Mouse (Mus musculus) naive thymus-derived CD4-positive, alpha-beta T cell, adult 2 months (primary cell): ENCODE results near the gene Rab44.
"Not testable (repeated sequence)": the region's sequence is repeated elsewhere in the genome, so short reads cannot be mapped to it uniquely, and the experiment has no call there.

ENCODE experiments used
- DNase-seq: peaks from one replicate; pipeline ENCODE4 v3.0.0-alpha.2; 2011; ENCODE audit warnings: low read depth

Gene Rab44

GRCm38 (mm10) chr17:29113591-29114352 lies at the start of gene Rab44:
Gene Rab44 (plus strand): TSS chr17:29114145.
- DNase-seq = no peak

- no peak for DNase-seq
Observed at GRCm38 (mm10) chr17:29065245-29065940, 48.6 kb upstream of the Rab44 start.

GRCm38 (mm10) chr17:29065971-29066370 lies 48.0 kb upstream of the Rab44 start:
- no peak for DNase-seq

- not testable (repeated sequence) for DNase-seq
Observed at GRCm38 (mm10) chr17:29067416-29067815, 46.5 kb upstream of the Rab44 start.

GRCm38 (mm10) chr17:29067847-29068246 lies 46.1 kb upstream of the Rab44 start:
- no peak for DNase-seq

- DNase-seq = no peak
Observed at GRCm38 (mm10) chr17:29069063-29069462, 44.9 kb upstream of the Rab44 start.

GRCm38 (mm10) chr17:29071820-29072219 lies 42.1 kb upstream of the Rab44 start:
- DNase-seq = no peak

- no peak for DNase-seq
Observed at GRCm38 (mm10) chr17:29072701-29073307, 41.1 kb upstream of the Rab44 start.

DNA sequence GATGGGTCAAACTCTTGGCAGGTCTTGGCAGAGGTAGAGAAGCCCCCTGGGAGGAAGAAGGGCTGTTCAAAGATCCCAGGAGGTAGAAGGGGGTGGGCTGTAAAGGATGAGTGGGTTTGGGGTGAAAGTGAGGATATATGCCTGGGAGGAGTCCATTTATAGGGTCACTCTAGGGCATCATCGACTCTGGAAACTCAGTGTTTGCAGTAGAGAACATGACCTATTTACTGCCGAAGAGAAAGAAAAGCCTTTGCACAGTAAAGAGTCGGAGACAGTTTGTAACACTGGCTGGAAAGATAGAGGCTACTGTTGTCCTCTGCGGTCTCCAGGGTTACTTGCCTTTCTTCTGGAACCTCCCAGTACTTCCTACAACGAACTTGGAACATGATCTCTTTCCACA lies 40.6 kb upstream of the Rab44 start:
- DNase-seq = no peak

DNA sequence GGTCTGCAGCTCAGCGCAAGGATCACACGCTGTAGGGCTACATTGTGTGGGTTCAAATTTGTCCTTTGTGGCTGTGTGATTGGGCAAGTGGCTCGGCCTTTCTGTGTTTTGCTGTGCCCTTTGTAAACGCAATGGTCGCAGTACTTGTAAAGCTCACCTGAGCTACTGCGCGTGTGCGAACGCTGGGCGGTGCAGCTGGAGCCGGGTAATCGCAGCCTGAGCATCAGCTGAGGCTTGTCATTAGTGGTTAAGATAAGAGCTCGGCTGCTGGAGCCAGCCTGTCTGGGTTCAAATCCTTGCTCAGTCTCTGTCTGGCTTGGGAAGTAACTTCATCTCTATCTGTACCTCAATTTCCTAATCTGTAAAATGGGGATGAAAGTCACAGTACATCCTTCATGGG lies 39.9 kb upstream of the Rab44 start:
- DNase-seq = no peak

DNA sequence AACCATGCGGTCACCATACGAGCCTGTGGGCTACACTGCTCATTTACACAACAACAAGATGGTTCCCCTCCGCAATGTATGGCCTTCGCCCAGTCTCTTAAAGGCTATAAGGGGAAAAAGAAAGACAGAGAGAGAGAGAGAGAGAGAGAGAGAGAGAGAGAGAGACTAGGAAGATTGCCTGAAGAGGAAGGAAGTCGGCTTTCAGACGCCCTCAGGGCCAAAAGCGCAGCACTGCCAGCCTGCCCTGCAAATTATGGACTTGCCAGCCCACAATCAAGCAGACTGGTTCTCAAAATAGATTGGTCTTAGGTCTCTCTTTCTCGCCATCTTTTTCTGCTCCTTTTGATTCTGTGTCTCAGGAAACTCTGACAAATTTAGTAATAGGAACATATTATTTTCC lies 37.7 kb upstream of the Rab44 start:
- DNase-seq = no peak

DNA sequence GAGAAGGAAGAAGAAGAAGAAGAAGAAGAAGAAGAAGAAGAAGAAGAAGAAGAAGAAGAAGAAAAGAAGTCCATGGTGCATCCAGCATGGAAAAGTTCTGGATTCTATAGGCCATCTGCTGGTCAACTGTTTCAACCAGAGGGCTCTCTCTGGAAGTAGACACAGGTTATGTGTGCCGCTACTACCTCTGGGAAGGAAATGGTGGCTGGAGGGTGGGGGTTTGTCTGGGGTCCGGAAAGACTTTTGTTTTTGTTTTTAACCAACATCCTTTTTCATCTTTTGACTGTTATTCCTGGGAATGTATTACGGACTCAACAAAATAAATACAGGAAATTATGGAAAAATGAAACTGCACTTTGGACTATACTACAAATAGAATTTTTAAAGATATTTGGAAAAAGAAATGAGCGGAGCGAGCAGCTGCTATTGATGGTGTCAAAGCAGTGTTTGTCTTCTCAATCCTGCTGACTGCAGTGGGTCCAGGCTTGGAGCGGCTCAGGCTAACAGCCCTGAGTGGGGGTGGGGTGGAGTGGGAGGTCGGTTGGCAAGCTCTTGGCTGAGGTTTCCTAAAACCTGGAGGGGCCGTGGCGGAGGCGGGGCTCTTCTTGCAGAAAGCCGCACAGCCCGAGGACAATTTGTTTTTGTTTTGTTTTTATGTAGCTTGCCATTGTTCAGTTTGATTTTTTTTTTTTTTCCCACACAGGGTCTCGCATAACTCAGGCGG lies 36.0 kb upstream of the Rab44 start:
- DNase-seq = no peak

DNA sequence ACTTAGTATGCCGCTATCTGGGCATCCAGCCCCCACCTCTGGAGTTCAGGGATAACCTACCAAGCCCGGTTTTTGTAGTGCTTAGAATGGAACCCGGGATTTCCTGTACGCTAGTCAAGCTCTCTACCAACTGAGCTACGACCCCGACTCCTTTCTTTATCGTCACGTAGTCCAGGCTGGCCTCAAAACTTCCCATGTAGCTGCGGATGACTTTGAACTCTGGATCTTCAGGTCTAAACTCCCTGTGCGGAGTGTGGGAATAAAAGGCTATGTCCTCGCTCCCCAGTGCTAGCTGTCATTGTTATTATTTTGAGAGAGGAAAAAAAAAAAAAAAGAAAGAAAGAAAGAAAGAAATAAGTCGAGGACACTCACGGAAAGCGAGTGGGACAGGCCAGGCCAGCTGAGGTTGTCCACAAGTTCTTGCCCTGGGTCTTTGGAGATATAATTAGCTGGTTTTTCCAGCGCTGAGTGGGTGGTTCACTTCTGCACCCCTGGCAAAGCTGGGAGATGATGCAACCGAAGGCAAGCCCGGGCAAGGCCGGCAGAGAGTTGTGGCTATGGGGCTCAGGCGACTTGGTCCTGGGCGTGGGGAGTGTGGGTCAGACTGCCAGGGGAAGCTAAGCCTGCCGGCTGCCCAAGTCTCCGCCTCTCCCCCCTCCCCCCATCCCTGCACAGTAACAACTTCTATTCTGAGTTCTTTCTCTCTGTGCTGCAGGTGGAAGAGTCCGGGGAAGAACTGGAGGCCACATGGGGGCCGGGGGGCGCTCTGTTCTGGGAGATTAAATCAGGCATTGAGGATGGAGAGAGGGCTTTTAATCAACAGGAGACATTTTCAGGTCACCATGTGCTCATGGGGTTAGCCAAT lies 35.2 kb upstream of the Rab44 start:
- DNase-seq = no peak

- DNase-seq = peak; percentile 46
Observed at GRCm38 (mm10) chr17:29080758-29081617, 33.0 kb upstream of the Rab44 start.

- peak; percentile 83 for DNase-seq
Observed at GRCm38 (mm10) chr17:29081618-29082381, 32.1 kb upstream of the Rab44 start.

DNA sequence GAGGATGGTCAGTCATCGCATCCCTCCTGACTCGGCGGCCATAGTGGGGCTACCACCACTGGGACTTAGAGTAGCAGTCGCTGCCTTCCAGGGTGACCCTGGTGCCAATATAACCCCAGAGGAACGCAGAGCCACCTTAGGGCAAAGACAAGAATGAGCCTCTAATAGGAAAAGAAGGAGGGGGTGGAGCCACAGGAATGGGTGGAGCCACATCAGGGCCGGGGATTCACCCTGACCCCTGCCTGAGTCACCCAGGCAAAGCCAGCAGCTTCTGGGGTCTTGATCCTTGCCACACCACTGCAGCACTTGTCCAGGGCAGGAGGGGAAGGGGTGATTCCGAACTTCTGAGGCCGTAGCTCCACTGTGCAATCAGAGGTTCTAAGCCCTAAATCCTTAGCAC lies 30.4 kb upstream of the Rab44 start:
- no peak for DNase-seq

DNA sequence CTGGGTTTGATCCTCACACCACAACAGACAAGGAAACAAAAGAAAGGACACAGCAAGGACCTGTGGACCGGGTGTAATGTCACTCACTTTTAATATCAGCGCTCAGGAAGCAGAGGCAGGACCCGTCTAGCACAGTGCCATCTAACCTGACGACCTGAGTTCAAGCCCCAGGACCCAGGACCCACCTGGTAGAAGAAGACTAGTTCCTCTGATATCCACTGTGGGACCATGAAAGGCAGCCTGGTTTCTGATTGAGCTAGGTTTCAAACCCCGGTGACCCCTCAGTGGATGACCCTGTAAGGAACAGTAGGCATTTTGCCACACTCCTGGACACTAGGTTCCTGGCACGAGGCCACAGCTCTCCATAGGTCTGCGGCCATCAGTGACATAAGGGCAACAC lies 29.3 kb upstream of the Rab44 start:
- no peak for DNase-seq

DNA sequence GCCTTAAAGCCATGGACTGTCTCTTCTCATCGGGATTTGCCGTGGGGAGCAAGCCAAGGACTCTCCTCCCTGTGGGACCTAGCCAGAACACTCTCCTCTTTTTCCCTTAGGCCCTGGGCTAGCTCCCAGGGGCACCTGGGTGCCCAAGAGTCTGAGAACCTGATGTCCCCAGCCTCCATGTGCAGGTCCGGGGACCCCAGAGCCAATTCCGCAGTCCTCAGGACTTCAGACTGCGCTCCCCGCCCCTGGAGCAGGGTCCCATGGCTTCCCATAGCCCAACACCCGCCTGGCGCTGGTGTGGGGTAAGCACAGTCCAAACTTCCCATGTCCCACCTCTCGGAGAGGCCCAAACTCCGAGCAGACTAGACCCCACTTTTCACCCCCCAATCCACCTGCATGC lies 28.7 kb upstream of the Rab44 start:
- DNase-seq = no peak

GRCm38 (mm10) chr17:29086916-29087315 lies 27.0 kb upstream of the Rab44 start:
- DNase-seq = no peak

DNA sequence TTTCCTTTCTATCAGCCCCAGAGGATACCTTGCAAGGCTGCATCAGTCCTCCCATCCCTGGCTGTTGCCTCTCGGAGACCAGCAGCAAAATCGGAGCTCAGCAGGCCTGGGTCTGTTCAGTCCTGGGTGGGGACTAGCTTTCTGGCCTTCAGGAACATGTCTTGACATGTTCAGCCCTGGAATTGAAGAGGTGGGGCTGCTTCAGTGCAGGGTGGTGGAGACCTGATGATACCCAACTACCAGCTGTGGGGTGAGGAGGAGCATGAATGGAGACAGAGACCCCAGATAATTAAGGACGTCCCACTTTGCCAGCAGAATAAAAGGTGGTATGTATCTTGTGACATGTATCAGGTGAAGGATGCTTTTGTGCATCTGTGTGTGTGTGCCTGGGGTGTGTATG lies 23.2 kb upstream of the Rab44 start, which contains the start of gene Cdkn1a:
Cdkn1a (plus strand) TSS at position 201 of the 400 bp plus-strand sequence.
- no peak for DNase-seq
